In the genomic region with DNA sequence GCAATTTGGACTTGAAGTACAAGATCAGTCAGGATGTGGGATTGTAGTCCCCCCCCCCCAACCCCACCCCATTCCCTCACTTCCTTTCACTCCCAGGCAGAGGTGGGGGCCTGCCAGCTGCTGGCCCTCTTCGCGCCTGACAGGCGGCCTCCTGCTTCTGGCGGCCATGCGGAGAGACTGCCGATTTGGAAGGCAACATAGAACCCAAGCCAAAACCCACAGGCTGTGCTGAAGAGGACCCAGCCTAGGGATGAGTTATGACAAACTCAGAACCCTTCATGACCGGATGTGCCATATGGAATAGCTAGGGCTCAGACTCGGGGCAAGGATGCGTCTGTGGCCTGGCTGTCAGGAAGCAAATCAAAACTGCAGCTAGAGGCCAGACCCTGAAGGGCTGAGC, we compare ENCODE assay signal across 11 mouse cellular contexts.
DNase-seq lines count a peak whose midpoint lies in the region; ATAC-seq and TF ChIP-seq lines count a peak whose summit lies in the region.
"Had no signal": no experiment of that assay in that cellular context is flagged by ENCODE, and none has a peak within 500 bp of the region (broad histone marks: within the 10 kb centered on the region; RNA-seq: fewer than 3 reads in every experiment).

No protein-coding gene starts in this region.

- TF ChIP-seq POLR2A in lung, adult 2 months (IDR thresholded peaks at IDR 0.05; ENCODE audit: borderline replicate concordance, extremely low read depth, low read depth, low read length), result no peak

- intact Hi-C loops in heart, postnatal 14 days (cut with DNase I), result no loop called here

- no peak overlapping the region for H3K4me2 ChIP-seq in forebrain, embryonic 14.5 days (ENCODE audit: low read length)
- H3K4me2 ChIP-seq in lung, embryonic 16.5 days (ENCODE audit: low read depth, low read length), result no peak overlapping the region
- H3K4me2 ChIP-seq: heart, embryonic 15.5 days; liver, embryonic 13.5 days had no signal

- DNase-seq in forebrain, embryonic 14.5 days (ENCODE audit: low spot score), result peak; percentile 17
- no peak for DNase-seq in forebrain, embryonic 10.5 days (ENCODE audit: extremely low spot score, low spot score)
- DNase-seq in lung, adult 2 months, result no peak
- peak; percentile 55 to 58 for DNase-seq in heart, postnatal 14 days
- DNase-seq in limb, embryonic 10.5 days (ENCODE audit: low spot score), result no peak
- no peak for DNase-seq in testis, postnatal 14 days (ENCODE audit: low spot score)
- DNase-seq in right cerebral cortex, adult 2 months (ENCODE audit: low spot score in 2 of 2), result no peak
- DNase-seq: liver, embryonic 13.5 days; spleen, adult 18-20 months had no signal

- no peak overlapping the region for H3K4me3 ChIP-seq in forebrain, embryonic 14.5 days (ENCODE audit: low read depth, low read length)
- H3K4me3 ChIP-seq in forebrain, embryonic 10.5 days, result no peak overlapping the region
- H3K4me3 ChIP-seq in lung, embryonic 16.5 days (ENCODE audit: low read length), result no peak overlapping the region
- H3K4me3 ChIP-seq in lung, adult 2 months (replicated peaks; ENCODE audit: extremely low read depth, low read depth, low read length), result no peak overlapping the region
- no peak overlapping the region for H3K4me3 ChIP-seq in limb, embryonic 10.5 days
- H3K4me3 ChIP-seq: heart, embryonic 15.5 days; liver, embryonic 13.5 days had no signal

- WGBS in forebrain, embryonic 14.5 days, result 78% methylated on average over 9 of the region's 9 CpGs
- 88% methylated on average over 9 of the region's 9 CpGs for WGBS in forebrain, embryonic 10.5 days
- WGBS in lung, embryonic 16.5 days, result 54% methylated on average over 9 of the region's 9 CpGs
- WGBS in lung, adult 2 months, result 55% methylated on average over 9 of the region's 9 CpGs
- WGBS in limb, embryonic 10.5 days, result 86% methylated on average over 9 of the region's 9 CpGs

- H3K4me1 ChIP-seq in forebrain, embryonic 14.5 days (ENCODE audit: control insufficient read depth, insufficient read depth, low read length), result no peaks in the 10 kb centered on the region
- peaks cover 19% of the 10 kb centered on the region for H3K4me1 ChIP-seq in forebrain, embryonic 10.5 days
- peaks cover 7% of the 10 kb centered on the region; the same call in 1 of the 2 replicates for H3K4me1 ChIP-seq in lung, embryonic 16.5 days (replicated peaks; ENCODE audit: control insufficient read depth, insufficient read depth, low read length)
- H3K4me1 ChIP-seq in lung, adult 2 months (ENCODE audit: control insufficient read depth, insufficient read depth, low read length), result no peaks in the 10 kb centered on the region
- H3K4me1 ChIP-seq in limb, embryonic 10.5 days, result peaks cover 49% of the 10 kb centered on the region
- H3K4me1 ChIP-seq: liver, embryonic 13.5 days had no signal

- no peaks in the 10 kb centered on the region for H3K27me3 ChIP-seq in forebrain, embryonic 14.5 days (replicated peaks; ENCODE audit: control insufficient read depth, insufficient read depth, low read length)
- H3K27me3 ChIP-seq in forebrain, embryonic 10.5 days (ENCODE audit: poor library complexity, severe bottlenecking), result no peaks in the 10 kb centered on the region
- no peaks in the 10 kb centered on the region for H3K27me3 ChIP-seq in lung, embryonic 16.5 days (ENCODE audit: control insufficient read depth, insufficient read depth, low read depth, low read length)
- H3K27me3 ChIP-seq in limb, embryonic 10.5 days (ENCODE audit: low read depth, poor library complexity, severe bottlenecking), result no peaks in the 10 kb centered on the region
- H3K27me3 ChIP-seq: heart, embryonic 15.5 days; liver, embryonic 13.5 days had no signal

- no peaks in the 10 kb centered on the region for H3K9me3 ChIP-seq in forebrain, embryonic 14.5 days (replicated peaks; ENCODE audit: control insufficient read depth, low read length)
- H3K9me3 ChIP-seq in forebrain, embryonic 10.5 days, result no peaks in the 10 kb centered on the region
- H3K9me3 ChIP-seq in lung, embryonic 16.5 days (ENCODE audit: control insufficient read depth, low read length), result no peaks in the 10 kb centered on the region
- H3K9me3 ChIP-seq in limb, embryonic 10.5 days (replicated peaks), result no peaks in the 10 kb centered on the region
- H3K9me3 ChIP-seq: heart, embryonic 15.5 days; liver, embryonic 13.5 days had no signal

- no peak overlapping the region for H3K27ac ChIP-seq in forebrain, embryonic 14.5 days (ENCODE audit: low read depth, low read length)
- no peak overlapping the region for H3K27ac ChIP-seq in forebrain, embryonic 10.5 days
- H3K27ac ChIP-seq in lung, embryonic 16.5 days (ENCODE audit: low read length), result no peak overlapping the region
- peak overlapping the region; percentile 86 for H3K27ac ChIP-seq in limb, embryonic 10.5 days
- H3K27ac ChIP-seq: liver, embryonic 13.5 days had no signal

- no peak overlapping the region for H3K9ac ChIP-seq in forebrain, embryonic 14.5 days (ENCODE audit: low read length)
- H3K9ac ChIP-seq in lung, embryonic 16.5 days (ENCODE audit: low read length), result no peak overlapping the region
- H3K9ac ChIP-seq: heart, embryonic 15.5 days; liver, embryonic 13.5 days had no signal

- TF ChIP-seq CTCF in lung, adult 2 months (IDR thresholded peaks at IDR 0.05; ENCODE audit: insufficient read depth, low read length), result no peak

- no peaks in the 10 kb centered on the region for H3K36me3 ChIP-seq in forebrain, embryonic 14.5 days (ENCODE audit: control insufficient read depth, insufficient read depth, low read length)
- no peaks in the 10 kb centered on the region for H3K36me3 ChIP-seq in forebrain, embryonic 10.5 days (replicated peaks)
- no peaks in the 10 kb centered on the region for H3K36me3 ChIP-seq in lung, embryonic 16.5 days (ENCODE audit: control insufficient read depth, insufficient read depth, low read length)
- H3K36me3 ChIP-seq in limb, embryonic 10.5 days, result no peaks in the 10 kb centered on the region
- H3K36me3 ChIP-seq: heart, embryonic 15.5 days; liver, embryonic 13.5 days had no signal

- no peak for ATAC-seq in forebrain, embryonic 14.5 days
- peak; percentile 67 for ATAC-seq in lung, embryonic 16.5 days (ENCODE audit: low read depth)

Comparison
In these comparisons a context has a peak if more than half of its experiments do, and no peak if none do; other contexts are left out.
1. DNase-seq: peak in forebrain, embryonic 14.5 days (single experiment) and heart, postnatal 14 days (2 of 2); none in forebrain, embryonic 10.5 days (single experiment), lung, adult 2 months (single experiment), limb, embryonic 10.5 days (single experiment), testis, postnatal 14 days (single experiment) and right cerebral cortex, adult 2 months (0 of 2).